Mouse (Mus musculus): ENCODE data around the gene Fermt2.
"Not testable (repeated sequence)": the region's sequence is repeated elsewhere in the genome, so short reads cannot be mapped to it uniquely, and the experiment has no call there.

Gene Fermt2

GRCm38 (mm10) chr14:45466371-45466770, 63.5 kb downstream of the Fermt2 start:
- in situ Hi-C loops (cut with MboI; ENCODE audit: unreplicated experiment in 2 of 2), result not testable (repeated sequence)

- in situ Hi-C loops (cut with MboI; ENCODE audit: unreplicated experiment in 2 of 2), result no loop called here
Measured at GRCm38 (mm10) chr14:45464036-45465035, 65.6 kb downstream of the Fermt2 start.

GRCm38 (mm10) chr14:45463599-45463998, 66.3 kb downstream of the Fermt2 start:
- in situ Hi-C loops (cut with MboI; ENCODE audit: unreplicated experiment in 2 of 2), result no loop called here

- in situ Hi-C loops (cut with MboI; ENCODE audit: unreplicated experiment in 2 of 2), result no loop called here
Measured at GRCm38 (mm10) chr14:45462875-45463475, 66.9 kb downstream of the Fermt2 start.

- in situ Hi-C loops (cut with MboI; ENCODE audit: unreplicated experiment in 2 of 2), result no loop called here
Measured at GRCm38 (mm10) chr14:45462374-45462773, 67.5 kb downstream of the Fermt2 start.

- in situ Hi-C loops (cut with MboI; ENCODE audit: unreplicated experiment in 2 of 2), result no loop called here
Measured at GRCm38 (mm10) chr14:45461945-45462344, 68.0 kb downstream of the Fermt2 start.

- in situ Hi-C loops (cut with MboI; ENCODE audit: unreplicated experiment in 2 of 2), result no loop called here
Measured at GRCm38 (mm10) chr14:45460491-45460890, 69.4 kb downstream of the Fermt2 start.

GRCm38 (mm10) chr14:45459877-45460276, 70.0 kb downstream of the Fermt2 start:
- in situ Hi-C loops (cut with MboI; ENCODE audit: unreplicated experiment in 2 of 2), result no loop called here

- in situ Hi-C loops (cut with MboI; ENCODE audit: unreplicated experiment in 2 of 2), result no loop called here
Measured at GRCm38 (mm10) chr14:45457003-45457402, 72.9 kb downstream of the Fermt2 start.

GRCm38 (mm10) chr14:45456502-45456846, 73.4 kb downstream of the Fermt2 start:
- in situ Hi-C loops (cut with MboI; ENCODE audit: unreplicated experiment in 2 of 2), result no loop called here

- in situ Hi-C loops (cut with MboI; ENCODE audit: unreplicated experiment in 2 of 2), result no loop called here
Measured at GRCm38 (mm10) chr14:45455651-45456501, 74.0 kb downstream of the Fermt2 start.

- in situ Hi-C loops (cut with MboI; ENCODE audit: unreplicated experiment in 2 of 2), result no loop called here
Measured at GRCm38 (mm10) chr14:45453538-45454233, 76.2 kb downstream of the Fermt2 start.

- in situ Hi-C loops (cut with MboI; ENCODE audit: unreplicated experiment in 2 of 2), result no loop called here
Measured at GRCm38 (mm10) chr14:45452861-45453512, 76.9 kb downstream of the Fermt2 start.

GRCm38 (mm10) chr14:45452148-45452547, 77.8 kb downstream of the Fermt2 start:
- in situ Hi-C loops (cut with MboI; ENCODE audit: unreplicated experiment in 2 of 2), result no loop called here

GRCm38 (mm10) chr14:45451090-45451489, 78.8 kb downstream of the Fermt2 start:
- in situ Hi-C loops (cut with MboI; ENCODE audit: unreplicated experiment in 2 of 2), result no loop called here

- in situ Hi-C loops (cut with MboI; ENCODE audit: unreplicated experiment in 2 of 2), result no loop called here
Measured at GRCm38 (mm10) chr14:45446777-45447176, 83.1 kb downstream of the Fermt2 start.

- in situ Hi-C loops (cut with MboI; ENCODE audit: unreplicated experiment in 2 of 2), result no loop called here
Measured at GRCm38 (mm10) chr14:45445445-45445844, 84.5 kb downstream of the Fermt2 start.

- in situ Hi-C loops (cut with MboI; ENCODE audit: unreplicated experiment in 2 of 2), result no loop called here
Measured at GRCm38 (mm10) chr14:45444870-45445269, 85.0 kb downstream of the Fermt2 start.

- in situ Hi-C loops (cut with MboI; ENCODE audit: unreplicated experiment in 2 of 2), result no loop called here
Measured at GRCm38 (mm10) chr14:45442781-45443560, 86.9 kb downstream of the Fermt2 start.

All from v-Abl transformed pro-B cells (cell line).